Mouse (Mus musculus) MEL (cell line): ENCODE measurements at regions not wholly inside any gene's neighbourhood (a gene's known extent, or its start where the extent isn't known, plus 50 kb on each side); places are given as distances from the start of the nearest gene placed in this dataset.

Experiments used
- DNase-seq: peaks from one replicate; pipeline ENCODE4 v3.0.0; 2011; ENCODE audit warnings: low read depth, low spot score
- H3K27ac ChIP-seq: 2 replicates; pipeline ENCODE4 v1.5.1; 2012; ENCODE audit warnings: low read depth, mild to moderate bottlenecking, control low read depth, low read length, moderate library complexity; ENCODE audit not compliant: control insufficient read depth
- H3K27me3 ChIP-seq, 2 experiments: fragments of 150-350 bp in 1 of 2; sonication (generic) in 1 of 2; 2 replicates each; pipeline ENCODE4 v1.6.1; 2012; ENCODE audit warnings: low read length in 2 of 2, mild to moderate bottlenecking in 2 of 2, improper control_type of control experiment in 1 of 2, moderate library complexity in 1 of 2; ENCODE audit not compliant: insufficient read depth in 2 of 2, control insufficient read depth in 1 of 2
- H3K36me3 ChIP-seq, 2 experiments: 2 replicates each; pipeline ENCODE4 v1.6.1; 2012 to 2014; ENCODE audit warnings: low read length in 2 of 2, improper control_type of control experiment in 1 of 2, inconsistent platforms in 1 of 2, mild to moderate bottlenecking in 1 of 2; ENCODE audit not compliant: insufficient read depth in 2 of 2, control insufficient read depth in 1 of 2
- H3K4me1 ChIP-seq, 2 experiments: fragments of 150-350 bp in 1 of 2; sonication (generic) in 1 of 2; 2 replicates each; pipeline ENCODE4 v1.6.1; 2012; ENCODE audit warnings: low read length in 2 of 2, improper control_type of control experiment in 1 of 2, mild to moderate bottlenecking in 1 of 2; ENCODE audit not compliant: insufficient read depth in 2 of 2, control insufficient read depth in 1 of 2
- H3K4me3 ChIP-seq, 2 experiments: fragments of 150-350 bp in 1 of 2; sonication (generic) in 1 of 2; 2 replicates each; pipeline ENCODE4 v1.5.1; 2012; ENCODE audit warnings: low read depth in 2 of 2, low read length in 2 of 2, mild to moderate bottlenecking in 2 of 2, moderate library complexity in 2 of 2, control low read depth in 1 of 2, improper control_type of control experiment in 1 of 2; ENCODE audit not compliant: control insufficient read depth in 1 of 2, insufficient read depth in 1 of 2
- H3K79me2 ChIP-seq: 2 replicates; pipeline ENCODE4 v1.6.1; 2012; ENCODE audit warnings: mild to moderate bottlenecking, low read length, moderate library complexity; ENCODE audit not compliant: control insufficient read depth, poor library complexity, insufficient read depth
- H3K9ac ChIP-seq: 2 replicates; pipeline ENCODE4 v1.6.1; 2012; ENCODE audit warnings: low read depth, mild to moderate bottlenecking, control low read depth, low read length, moderate library complexity; ENCODE audit not compliant: control insufficient read depth, poor library complexity, severe bottlenecking
- H3K9me3 ChIP-seq: fragments of 150-350 bp; sonication (generic); replicated peaks from 2 replicates; pipeline ENCODE4 v1.6.1; 2012; ENCODE audit warnings: mild to moderate bottlenecking, low read length, improper control_type of control experiment, moderate library complexity; ENCODE audit not compliant: insufficient read depth
- BHLHE40 ChIP-seq: IDR thresholded peaks from 2 replicates; pipeline ENCODE4 v1.6.1; 2012; ENCODE audit warnings: low read depth, mild to moderate bottlenecking, inconsistent platforms, low read length, improper control_type of control experiment, borderline replicate concordance
- CHD1 ChIP-seq: IDR thresholded peaks from 2 replicates; pipeline ENCODE4 v1.6.1; 2012; ENCODE audit warnings: low read depth, mild to moderate bottlenecking, inconsistent platforms, low read length, improper control_type of control experiment
- E2F4 ChIP-seq: IDR thresholded peaks from 2 replicates; pipeline ENCODE4 v1.6.1; 2011; ENCODE audit warnings: low read depth, low read length, improper control_type of control experiment, borderline replicate concordance
- ELF1 ChIP-seq: IDR thresholded peaks from 2 replicates; pipeline ENCODE4 v1.6.1; 2014; ENCODE audit warnings: low read depth, mild to moderate bottlenecking, inconsistent platforms, low read length, improper control_type of control experiment, moderate library complexity
- EP300 ChIP-seq, 2 experiments: IDR thresholded peaks; 2 replicates each; pipeline ENCODE4 v1.6.1; 2011; ENCODE audit warnings: improper control_type of control experiment in 2 of 2, low read length in 2 of 2, low read depth in 1 of 2, mild to moderate bottlenecking in 1 of 2
- ETS1 ChIP-seq: IDR thresholded peaks from 2 replicates; pipeline ENCODE4 v1.6.1; 2012; ENCODE audit warnings: low read depth, mild to moderate bottlenecking, inconsistent platforms, low read length, improper control_type of control experiment, moderate library complexity
- GATA1 ChIP-seq: IDR thresholded peaks from 2 replicates; pipeline ENCODE4 v1.6.1; 2011; ENCODE audit warnings: low read depth, low read length, improper control_type of control experiment
- MAZ ChIP-seq: IDR thresholded peaks from 2 replicates; pipeline ENCODE4 v1.6.1; 2012; ENCODE audit warnings: low read depth, mild to moderate bottlenecking, inconsistent platforms, low read length, improper control_type of control experiment
- MYB ChIP-seq: IDR thresholded peaks from 2 replicates; pipeline ENCODE4 v1.6.1; 2011; ENCODE audit warnings: mild to moderate bottlenecking, low read depth, low read length, improper control_type of control experiment
- NELFE ChIP-seq: IDR thresholded peaks from 2 replicates; pipeline ENCODE4 v1.6.1; 2011; ENCODE audit warnings: low read depth, low read length, improper control_type of control experiment
- POLR2A ChIP-seq, 2 experiments: IDR thresholded peaks; 2 replicates each; pipeline ENCODE4 v1.6.1; 2011 to 2012; ENCODE audit warnings: low read length in 2 of 2, mild to moderate bottlenecking in 2 of 2, control low read depth in 1 of 2, improper control_type of control experiment in 1 of 2, low read depth in 1 of 2, moderate library complexity in 1 of 2; ENCODE audit not compliant: control insufficient read depth in 1 of 2, insufficient read depth in 1 of 2, poor library complexity in 1 of 2
- POLR2AphosphoS2 ChIP-seq: IDR thresholded peaks from 2 replicates; pipeline ENCODE4 v1.6.1; 2011; ENCODE audit warnings: low read length, improper control_type of control experiment
- POLR2AphosphoS5 ChIP-seq: IDR thresholded peaks from 2 replicates; pipeline ENCODE4 v1.6.1; 2012; ENCODE audit warnings: low read depth, borderline replicate concordance, mild to moderate bottlenecking, inconsistent platforms, low read length, moderate library complexity, mixed read lengths
- RAD21 ChIP-seq: IDR thresholded peaks from 2 replicates; pipeline ENCODE4 v1.6.1; 2011; ENCODE audit warnings: mild to moderate bottlenecking, low read depth, low read length, improper control_type of control experiment
- RCOR1 ChIP-seq: IDR thresholded peaks from 2 replicates; pipeline ENCODE4 v1.6.1; 2012; ENCODE audit warnings: low read depth, mild to moderate bottlenecking, inconsistent platforms, low read length, improper control_type of control experiment
- SMC3 ChIP-seq: IDR thresholded peaks from 2 replicates; pipeline ENCODE4 v1.6.1; 2011; ENCODE audit warnings: low read depth, low read length, improper control_type of control experiment
- TAL1 ChIP-seq: IDR thresholded peaks from 2 replicates; pipeline ENCODE4 v1.6.1; 2012; ENCODE audit warnings: mild to moderate bottlenecking, inconsistent platforms, low read length, moderate library complexity, mixed read lengths
- ZC3H11A ChIP-seq: IDR thresholded peaks from 2 replicates; pipeline ENCODE4 v1.6.1; 2012; ENCODE audit warnings: low read depth, mild to moderate bottlenecking, inconsistent platforms, low read length, improper control_type of control experiment
- ZKSCAN1 ChIP-seq: IDR thresholded peaks from 2 replicates; pipeline ENCODE4 v1.6.1; 2012; ENCODE audit warnings: low read depth, mild to moderate bottlenecking, inconsistent platforms, low read length, improper control_type of control experiment, moderate library complexity
- ZNF384 ChIP-seq: IDR thresholded peaks from 2 replicates; pipeline ENCODE4 v1.6.1; 2012; ENCODE audit warnings: low read depth, mild to moderate bottlenecking, inconsistent platforms, low read length, improper control_type of control experiment

DNA sequence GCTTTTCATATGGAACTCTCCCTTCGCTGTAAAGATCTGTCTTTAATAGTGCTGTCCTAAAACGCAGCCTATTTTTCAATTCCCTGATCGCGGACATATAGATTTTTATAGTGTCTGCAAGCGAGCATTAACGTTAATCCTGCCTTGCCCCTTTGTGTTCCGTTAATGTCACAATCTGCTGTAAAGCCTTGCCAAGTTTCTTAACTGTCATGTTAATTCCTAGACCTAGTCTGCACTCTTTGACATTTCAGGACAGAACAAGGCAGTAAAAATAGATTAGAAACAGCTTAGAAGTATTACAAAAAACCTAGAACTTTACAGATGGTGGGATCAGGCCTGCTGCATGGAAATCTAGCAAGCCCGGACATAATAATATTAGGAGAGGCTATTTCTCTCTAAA is 410.6 kb downstream of the Zfp536 start:
- TF ChIP-seq CHD1 (no peak), SMC3 (no peak), RAD21 (no peak), ETS1 (no peak), MAZ (no peak), EP300 (IDR thresholded peaks at IDR 0.05; ENCODE audit: low read depth in 1 of 2, low read length in 2 of 2) (no peak), E2F4 (no peak), GATA1 (no peak), RCOR1 (no peak), ZC3H11A (no peak), POLR2A (IDR thresholded peaks at IDR 0.05; ENCODE audit: control insufficient read depth in 1 of 2, insufficient read depth in 1 of 2, low read depth in 1 of 2, low read length in 2 of 2, poor library complexity in 1 of 2) (no peak), NELFE (no peak), MYB (no peak), POLR2AphosphoS2 (no peak), POLR2AphosphoS5 (no peak), ELF1 (no peak)
- TF ChIP-seq, all 39 proteins: peak for 0
- H3K9ac ChIP-seq: no peak overlapping the region
- no peaks in the 10 kb centered on the region for H3K27me3 ChIP-seq
- no peak overlapping the region for H3K27ac ChIP-seq
- H3K4me3 ChIP-seq: no peak overlapping the region
- no peak for DNase-seq
- no peaks in the 10 kb centered on the region for H3K79me2 ChIP-seq
- H3K4me1 ChIP-seq: no peaks in the 10 kb centered on the region
- H3K36me3 ChIP-seq: no peaks in the 10 kb centered on the region
- no peaks in the 10 kb centered on the region for H3K9me3 ChIP-seq

GRCm38 (mm10) chr7:37363629-37364175 is 409.7 kb downstream of the Zfp536 start:
- H3K27ac ChIP-seq: no peak overlapping the region
- TF ChIP-seq CHD1 (no peak), ZNF384 (no peak), ETS1 (no peak), ZKSCAN1 (no peak), BHLHE40 (no peak), TAL1 (no peak), POLR2A (IDR thresholded peaks at IDR 0.05; ENCODE audit: control insufficient read depth in 1 of 2, insufficient read depth in 1 of 2, low read depth in 1 of 2, low read length in 2 of 2, poor library complexity in 1 of 2) (no peak), MYB (no peak)
- TF ChIP-seq, all 39 proteins: peak for 0
- no peak overlapping the region for H3K4me3 ChIP-seq
- no peaks in the 10 kb centered on the region for H3K27me3 ChIP-seq
- no peaks in the 10 kb centered on the region for H3K36me3 ChIP-seq
- H3K79me2 ChIP-seq: no peaks in the 10 kb centered on the region
- H3K9ac ChIP-seq: no peak overlapping the region
- H3K9me3 ChIP-seq: no peaks in the 10 kb centered on the region
- DNase-seq: no peak
- H3K4me1 ChIP-seq: no peaks in the 10 kb centered on the region
